Mouse (Mus musculus) stomach, embryonic 14.5 days (tissue): ENCODE measurements around the gene 4930544D05Rik. TPM values are rescaled to one million over a fixed set of nuclear protein-coding genes. Genes with fewer than 3 reads are reported as not detected.
A peak's percentile ranks its signal among the peaks of the same experiment; 100 is the strongest.
"Not testable (repeated sequence)": the region's sequence is repeated elsewhere in the genome, so short reads cannot be mapped to it uniquely, and the experiment has no call there.

Source experiments
- ATAC-seq: fragments of 200-750 bp; cut with Nextera tagmentation; 2 replicates; pipeline ENCODE4 v1.8.0; 2017; ENCODE audit warnings: low read depth, moderate TSS enrichment; ENCODE audit not compliant: insufficient number of reproducible peaks, insufficient read depth, low FRiP score
- H3K27ac ChIP-seq: fragments of 300-500 bp; sonication (generic); 2 replicates; pipeline ENCODE4 v1.5.1; 2014; ENCODE audit warnings: mild to moderate bottlenecking, low read length, moderate library complexity, mixed read lengths
- H3K27me3 ChIP-seq: fragments of 300-500 bp; sonication (generic); 2 replicates; pipeline ENCODE4 v1.6.1; 2014; ENCODE audit warnings: low read length, control low read depth, mixed read lengths; ENCODE audit not compliant: control insufficient read depth, insufficient read depth
- H3K36me3 ChIP-seq: fragments of 300-500 bp; sonication (generic); 2 replicates; pipeline ENCODE4 v1.6.1; 2014; ENCODE audit warnings: mild to moderate bottlenecking, control low read depth, low read length, moderate library complexity, mixed read lengths; ENCODE audit not compliant: control insufficient read depth, insufficient read depth
- H3K4me1 ChIP-seq: fragments of 300-500 bp; sonication (generic); 2 replicates; pipeline ENCODE4 v1.6.1; 2014; ENCODE audit warnings: low read length, control low read depth, mixed read lengths; ENCODE audit not compliant: control insufficient read depth, insufficient read depth
- H3K4me2 ChIP-seq: fragments of 300-500 bp; sonication (generic); replicated peaks from 2 replicates; pipeline ENCODE4 v1.6.1; 2014; ENCODE audit warnings: low read depth, low read length, control low read depth
- H3K4me3 ChIP-seq: fragments of 300-500 bp; sonication (generic); 2 replicates; pipeline ENCODE4 v1.5.1; 2014; ENCODE audit warnings: low read depth, low read length, control low read depth
- H3K9ac ChIP-seq: fragments of 300-500 bp; sonication (generic); replicated peaks from 2 replicates; pipeline ENCODE4 v1.6.1; 2014; ENCODE audit warnings: low read depth, mild to moderate bottlenecking, control low read depth, low read length, moderate library complexity, mixed read lengths
- H3K9me3 ChIP-seq: fragments of 300-500 bp; sonication (generic); 2 replicates; pipeline ENCODE4 v1.6.1; 2016; ENCODE audit warnings: low read depth, low read length, control low read depth; ENCODE audit not compliant: control insufficient read depth
- WGBS: fragments of 180-500 bp; shearing (Covaris S2); extraction: QIAGEN DNeasy Blood & Tissue Kit; methylation state at CpG from one replicate; pipeline ENCODE4 v1.1.7; 2014; 5-methylcytosine and 5-hydroxymethylcytosine counted together
- polyA plus RNA-seq: library from polyadenylated mRNA; unstranded; fragments of >200 nt; fragmentation: Nextera tagmentation; extraction: Ambion mirVana; gene quantifications from 2 replicates; pipeline ENCODE4 v1.2.1, GENCODE M21; 2014

4930544D05Rik gene
- polyA plus RNA-seq: not detected in 2 replicates

- peak within 1 kb of the TSS; percentile 45; the same call in 1 of the 2 replicates for H3K9ac ChIP-seq
- peak within 1 kb of the TSS; percentile 25 for H3K4me3 ChIP-seq
- H3K4me1 ChIP-seq: peaks cover 4% of the 10 kb centered on the region; the same call in 1 of the 2 replicates
- no peaks in the 10 kb centered on the region for H3K27me3 ChIP-seq
- H3K4me2 ChIP-seq: peak within 1 kb of the TSS; percentile 87
- peak within 1 kb of the TSS; percentile 35; the same call in 1 of the 2 replicates for H3K27ac ChIP-seq
- H3K36me3 ChIP-seq: peaks cover 18% of the 10 kb centered on the region
- H3K9me3 ChIP-seq: no peaks in the 10 kb centered on the region
- ATAC-seq: no peak
- 14% methylated on average over 21 of the region's 21 CpGs for WGBS
Observed at GRCm38 (mm10) chr11:70615516-70616093, at the start of gene 4930544D05Rik. Gene 4930544D05Rik, plus strand, starts transcription at chr11:70615848.

GRCm38 (mm10) chr11:70566586-70566985 lies 49.1 kb upstream of the 4930544D05Rik start:
- Histone ChIP-seq H3K4me1 (peaks cover 13% of the 10 kb centered on the region; the same call in 1 of the 2 replicates), H3K9me3 (no peaks in the 10 kb centered on the region), H3K4me2 (no peak overlapping the region), H3K27me3 (no peaks in the 10 kb centered on the region), H3K27ac (no peak overlapping the region), H3K9ac (no peak overlapping the region), H3K36me3 (no peaks in the 10 kb centered on the region; the same call in 1 of the 2 replicates), H3K4me3 (no peak overlapping the region)
- ATAC-seq: no peak
- 70% methylated on average over 7 of the region's 7 CpGs for WGBS

- not testable (repeated sequence) for ATAC-seq, H3K27me3 ChIP-seq, H3K36me3 ChIP-seq, H3K9me3 ChIP-seq, H3K9ac ChIP-seq, H3K4me2 ChIP-seq, H3K27ac ChIP-seq, H3K4me3 ChIP-seq
- 92% methylated on average over 1 of the region's 1 CpGs for WGBS
- peaks cover 17% of the 10 kb centered on the region; the same call in 1 of the 2 replicates for H3K4me1 ChIP-seq
Observed at GRCm38 (mm10) chr11:70570614-70571013, 45.0 kb upstream of the 4930544D05Rik start.

GRCm38 (mm10) chr11:70571641-70572040 lies 44.0 kb upstream of the 4930544D05Rik start:
- 89% methylated on average over 1 of the region's 1 CpGs for WGBS
- Histone ChIP-seq H3K9me3 (no peaks in the 10 kb centered on the region), H3K27ac (no peak overlapping the region), H3K4me1 (peaks cover 22% of the 10 kb centered on the region; the same call in 1 of the 2 replicates), H3K9ac (no peak overlapping the region), H3K36me3 (no peaks in the 10 kb centered on the region; the same call in 1 of the 2 replicates), H3K4me2 (no peak overlapping the region), H3K4me3 (no peak overlapping the region), H3K27me3 (no peaks in the 10 kb centered on the region)
- ATAC-seq: no peak

- Histone ChIP-seq H3K9ac (no peak overlapping the region), H3K4me3 (no peak overlapping the region), H3K27ac (peak overlapping the region; percentile 49; the same call in 1 of the 2 replicates), H3K4me1 (peaks cover 23% of the 10 kb centered on the region; the same call in 1 of the 2 replicates), H3K9me3 (no peaks in the 10 kb centered on the region), H3K4me2 (no peak overlapping the region), H3K27me3 (no peaks in the 10 kb centered on the region), H3K36me3 (no peaks in the 10 kb centered on the region; the same call in 1 of the 2 replicates)
- no peak for ATAC-seq
- WGBS: 53% methylated on average over 5 of the region's 5 CpGs
Observed at GRCm38 (mm10) chr11:70572348-70572902, 43.2 kb upstream of the 4930544D05Rik start.

DNA sequence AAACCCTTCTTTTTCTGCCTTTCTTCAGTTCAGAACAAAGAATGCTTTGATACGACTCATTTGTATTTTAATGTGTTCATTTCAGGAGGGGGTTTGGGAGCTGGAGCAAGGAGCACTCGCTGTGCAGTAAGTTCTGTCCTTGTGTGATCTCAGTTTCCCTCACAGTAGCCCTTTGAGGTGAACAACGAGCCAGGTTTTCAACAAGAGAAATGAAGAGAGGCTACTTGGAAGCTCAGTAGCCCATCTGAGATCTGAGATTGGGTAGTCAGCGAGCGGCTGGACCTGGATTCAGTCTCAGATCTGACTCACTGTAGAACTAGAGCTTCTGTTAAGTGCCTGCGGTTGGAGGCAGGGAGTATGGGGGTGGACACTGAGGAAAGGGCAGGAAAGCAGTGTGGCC lies 41.8 kb upstream of the 4930544D05Rik start:
- Histone ChIP-seq H3K4me1 (peaks cover 36% of the 10 kb centered on the region), H3K4me2 (no peak overlapping the region), H3K9ac (no peak overlapping the region), H3K9me3 (no peaks in the 10 kb centered on the region), H3K27ac (no peak overlapping the region), H3K27me3 (no peaks in the 10 kb centered on the region), H3K4me3 (no peak overlapping the region), H3K36me3 (no peaks in the 10 kb centered on the region)
- 77% methylated on average over 6 of the region's 6 CpGs for WGBS
- no peak for ATAC-seq

DNA sequence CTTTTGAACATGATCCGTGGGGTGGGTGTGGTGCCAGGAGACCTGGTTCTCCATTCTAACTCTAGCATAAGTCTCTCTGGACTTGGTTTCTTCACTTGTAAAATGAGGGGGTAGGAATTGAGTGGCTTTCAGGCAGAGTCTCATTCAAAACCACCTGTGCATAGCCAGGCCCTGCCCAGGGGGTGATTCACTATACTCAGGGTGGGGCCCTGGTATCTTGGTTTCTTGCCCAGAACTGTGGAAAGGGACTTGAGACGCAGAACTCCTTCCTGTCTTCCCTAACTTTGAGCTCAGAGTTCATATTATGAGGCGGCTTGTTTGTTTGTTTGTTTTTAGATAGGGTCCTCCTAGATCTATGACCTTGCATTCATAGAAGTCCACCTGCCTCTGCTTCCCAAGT lies 38.4 kb upstream of the 4930544D05Rik start:
- Histone ChIP-seq H3K9me3 (no peaks in the 10 kb centered on the region), H3K27me3 (no peaks in the 10 kb centered on the region), H3K4me1 (peaks cover 42% of the 10 kb centered on the region), H3K9ac (no peak overlapping the region), H3K4me2 (no peak overlapping the region), H3K36me3 (no peaks in the 10 kb centered on the region), H3K4me3 (no peak overlapping the region), H3K27ac (peak overlapping the region; percentile 84; the same call in 1 of the 2 replicates)
- ATAC-seq: no peak
- 66% methylated on average over 3 of the region's 3 CpGs for WGBS

GRCm38 (mm10) chr11:70578962-70579361 lies 36.7 kb upstream of the 4930544D05Rik start:
- H3K9me3 ChIP-seq: no peaks in the 10 kb centered on the region
- 82% methylated on average over 6 of the region's 6 CpGs for WGBS
- no peaks in the 10 kb centered on the region for H3K36me3 ChIP-seq
- no peak overlapping the region for H3K4me2 ChIP-seq
- H3K27ac ChIP-seq: peak overlapping the region; percentile 84
- H3K27me3 ChIP-seq: no peaks in the 10 kb centered on the region
- no peak overlapping the region for H3K9ac ChIP-seq
- H3K4me1 ChIP-seq: peaks cover 51% of the 10 kb centered on the region
- H3K4me3 ChIP-seq: no peak overlapping the region
- no peak for ATAC-seq
